Mouse (Mus musculus) embryonic fibroblast, embryonic 13.5 days (primary cell): ENCODE results near the gene Hoxc10.

Experiments
- CTCF ChIP-seq: IDR thresholded peaks from 2 replicates; pipeline ENCODE4 v1.5.1; 2011; ENCODE audit warnings: mild to moderate bottlenecking, control low read depth, low read length, moderate library complexity, borderline replicate concordance; ENCODE audit not compliant: insufficient read depth
- POLR2A ChIP-seq: IDR thresholded peaks from 2 replicates; pipeline ENCODE4 v1.6.1; 2011; ENCODE audit warnings: low read depth, mild to moderate bottlenecking, control low read depth, low read length, moderate library complexity

DNA sequence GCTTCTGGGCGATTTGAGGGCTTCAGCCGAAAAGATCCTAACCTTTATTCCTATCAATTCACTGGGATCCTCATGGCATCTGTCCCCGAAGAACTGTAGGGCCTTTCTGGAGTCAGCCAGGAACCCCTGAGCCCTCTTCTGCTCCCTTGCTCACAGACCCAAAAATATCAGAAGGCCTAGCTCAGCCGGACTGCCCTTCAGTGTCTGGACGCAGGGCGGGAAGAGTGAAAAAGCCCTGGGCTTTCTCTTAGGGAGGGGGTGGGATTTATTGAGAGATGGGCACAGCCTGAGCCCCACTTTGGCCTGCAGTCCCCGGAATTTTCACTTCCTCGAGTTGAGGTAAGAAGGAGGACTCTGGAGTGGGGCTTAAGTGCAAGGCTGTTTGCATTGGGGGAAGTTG, 3.3 kb upstream of the Hoxc10 start:
- no peak for TF ChIP-seq CTCF
- TF ChIP-seq POLR2A = no peak
